Mouse (Mus musculus) ES-Bruce4 (cell line): Measurements from ENCODE around the gene Gm14403. TPM values are rescaled to one million over a fixed set of nuclear protein-coding genes. Genes with fewer than 3 reads are reported as not detected.
"Not testable (repeated sequence)": the region's sequence is repeated elsewhere in the genome, so short reads cannot be mapped to it uniquely, and the experiment has no call there.

Source experiments
- H3K27ac ChIP-seq: 2 replicates; pipeline ENCODE4 v1.5.1; 2012; ENCODE audit warnings: low read length, inconsistent platforms; ENCODE audit not compliant: insufficient read depth
- H3K27me3 ChIP-seq: 2 replicates; pipeline ENCODE4 v1.6.1; 2012; ENCODE audit warnings: mild to moderate bottlenecking, low read length, inconsistent platforms; ENCODE audit not compliant: control insufficient read depth, poor library complexity, insufficient read depth, severe bottlenecking
- H3K36me3 ChIP-seq: 2 replicates; pipeline ENCODE4 v1.6.1; 2012; ENCODE audit warnings: inconsistent platforms, mild to moderate bottlenecking, low read length, moderate library complexity; ENCODE audit not compliant: control insufficient read depth, poor library complexity, insufficient read depth, severe bottlenecking
- H3K4me1 ChIP-seq: one replicate; pipeline ENCODE4 v1.8.1; 2011; ENCODE audit warnings: low read length; ENCODE audit not compliant: control insufficient read depth, insufficient read depth
- H3K4me3 ChIP-seq: 2 replicates; pipeline ENCODE4 v1.5.1; 2011; ENCODE audit warnings: low read depth, mild to moderate bottlenecking, low read length
- H3K9ac ChIP-seq: 2 replicates; pipeline ENCODE4 v1.6.1; 2012; ENCODE audit warnings: low read depth, mild to moderate bottlenecking, inconsistent platforms; ENCODE audit not compliant: poor library complexity, severe bottlenecking
- H3K9me3 ChIP-seq: replicated peaks from 2 replicates; pipeline ENCODE4 v1.6.1; 2012; ENCODE audit warnings: mild to moderate bottlenecking, low read length, inconsistent platforms; ENCODE audit not compliant: control insufficient read depth, poor library complexity, insufficient read depth, severe bottlenecking
- polyA plus RNA-seq: library from polyadenylated mRNA; stranded (reverse); fragments of >200 nt; gene quantifications from 2 replicates; pipeline ENCODE4 v1.2.4, GENCODE M21; 2011; ENCODE audit warnings: low read depth; ENCODE audit not compliant: missing spikeins, insufficient read depth, insufficient read length

Gene Gm14403
- polyA plus RNA-seq, result 9.9 and 11.0 TPM in 2 replicates

DNA sequence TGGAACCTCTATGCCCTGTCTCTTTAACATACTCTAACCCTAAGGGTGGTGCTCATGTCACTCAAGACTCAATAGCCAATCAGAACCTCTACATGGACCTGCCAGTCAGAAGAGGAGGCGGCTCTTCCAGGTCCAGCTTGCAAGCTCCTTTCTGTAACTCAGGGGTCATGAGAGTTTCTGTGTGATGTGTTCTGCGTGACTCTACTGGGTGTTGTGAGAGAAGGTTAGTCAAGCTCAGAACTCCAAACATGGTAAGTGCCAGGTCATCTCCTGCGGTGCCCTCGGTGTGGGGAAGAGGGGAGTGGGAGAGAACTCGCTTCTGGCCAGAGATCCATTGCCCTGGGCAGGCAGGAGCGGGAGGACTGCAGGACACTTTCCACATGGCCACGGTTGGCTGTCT, at the start of gene Gm14403:
Gene Gm14403, plus strand, starts transcription at position 149 of the 400 bp plus-strand sequence.
- peak within 1 kb of the TSS; percentile 18; the same call in 1 of the 2 replicates for H3K9ac ChIP-seq
- not testable (repeated sequence) for H3K9me3 ChIP-seq, H3K27ac ChIP-seq, H3K4me1 ChIP-seq, H3K27me3 ChIP-seq, H3K36me3 ChIP-seq
- peak within 1 kb of the TSS; percentile 69 for H3K4me3 ChIP-seq

DNA sequence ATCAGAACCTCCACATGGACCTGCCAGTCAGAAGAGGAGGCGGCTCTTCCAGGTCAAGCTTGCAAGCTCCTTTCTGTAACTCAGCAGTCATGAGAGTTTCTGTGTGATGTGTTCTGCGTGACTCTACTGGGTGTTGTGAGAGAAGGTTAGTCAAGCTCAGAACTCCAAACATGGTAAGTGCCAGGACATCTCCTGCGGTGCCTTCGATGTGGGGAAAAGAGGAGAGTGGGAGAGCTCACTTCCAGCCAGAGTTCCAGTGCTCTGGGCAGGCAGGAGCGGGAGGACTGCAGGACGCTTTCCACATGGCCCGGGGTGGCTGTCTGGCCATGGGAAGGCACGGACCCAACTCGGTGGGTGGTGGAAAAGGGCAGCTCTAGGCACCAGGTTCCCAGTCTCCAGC, 33.3 kb upstream of the Gm14403 start, which contains the start of gene Zfp970:
Gene Zfp970, plus strand, starts transcription at position 58 of the 400 bp plus-strand sequence.
- H3K36me3 ChIP-seq, H3K4me1 ChIP-seq, H3K9me3 ChIP-seq, H3K27me3 ChIP-seq, H3K27ac ChIP-seq: not testable (repeated sequence)
- H3K9ac ChIP-seq, result peak within 1 kb of the TSS; percentile 68; the same call in 1 of the 2 replicates
- H3K4me3 ChIP-seq, result peak within 1 kb of the TSS; percentile 65

DNA sequence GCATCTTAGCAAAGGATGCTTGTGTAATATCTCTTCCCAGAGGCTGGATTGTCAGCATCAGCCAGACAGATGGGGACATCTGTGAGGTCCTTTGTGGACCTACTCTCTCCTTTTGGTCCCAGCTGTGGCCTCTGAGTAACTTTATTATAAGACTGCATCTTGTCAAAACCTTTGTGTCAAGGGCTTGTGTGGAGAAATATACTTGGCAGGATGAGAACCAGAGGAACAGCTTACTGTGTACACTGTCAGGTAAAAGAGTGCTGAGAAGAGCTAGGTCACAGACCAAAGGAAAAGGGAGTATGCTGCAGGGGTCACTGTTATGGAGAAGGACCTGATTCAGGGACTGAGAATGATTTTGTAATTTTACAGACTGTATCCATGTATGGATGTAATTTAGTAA, 29.8 kb upstream of the Gm14403 start:
- not testable (repeated sequence) for H3K9ac ChIP-seq, H3K4me1 ChIP-seq

DNA sequence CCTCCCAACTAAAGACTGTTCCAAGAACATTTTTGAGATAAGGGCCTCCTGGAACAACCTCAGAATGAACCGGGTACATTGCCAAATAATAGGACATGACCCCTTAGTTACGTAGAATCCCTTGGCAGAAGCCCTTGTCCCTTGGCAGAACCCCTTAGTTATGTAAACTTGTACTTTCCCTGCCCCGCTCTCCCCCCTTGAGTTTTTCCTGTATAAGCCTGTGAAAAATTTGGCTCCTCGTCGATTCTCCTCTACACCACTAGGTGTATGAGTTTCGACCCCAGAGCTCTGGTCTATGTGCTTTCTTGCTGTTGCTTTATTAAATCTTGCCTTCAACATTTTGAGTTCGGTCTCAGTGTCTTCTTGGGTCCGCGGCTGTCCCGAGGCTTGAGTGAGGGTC, 25.8 kb upstream of the Gm14403 start:
- not testable (repeated sequence) for H3K36me3 ChIP-seq, H3K9ac ChIP-seq, H3K4me3 ChIP-seq, H3K9me3 ChIP-seq, H3K27me3 ChIP-seq, H3K4me1 ChIP-seq, H3K27ac ChIP-seq

More for the DNA sequence above, 29.8 kb upstream of the Gm14403 start:
- H3K9me3 ChIP-seq, H3K27ac ChIP-seq, H3K4me3 ChIP-seq, H3K36me3 ChIP-seq, H3K27me3 ChIP-seq: not testable (repeated sequence)

DNA sequence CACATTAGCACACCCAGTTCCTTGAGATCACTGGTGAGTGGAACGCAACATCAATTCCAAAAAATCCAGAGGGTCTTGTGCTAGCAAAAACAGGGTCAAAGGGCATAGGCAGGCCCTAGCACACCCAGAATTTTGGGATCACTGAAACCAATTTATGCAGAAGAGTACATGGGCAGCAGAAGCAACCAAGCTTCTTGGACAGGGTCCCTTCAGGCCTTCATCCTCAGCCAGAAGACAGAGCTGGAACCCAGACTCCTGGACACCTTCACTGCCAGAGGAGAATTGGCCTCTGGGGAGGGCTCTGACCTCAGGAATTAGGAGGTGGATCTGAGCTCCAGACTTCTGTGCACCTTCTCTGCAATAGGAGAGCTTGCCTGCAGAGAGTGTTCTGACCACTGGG, 16.0 kb upstream of the Gm14403 start:
- not testable (repeated sequence) for H3K9ac ChIP-seq, H3K4me1 ChIP-seq, H3K4me3 ChIP-seq, H3K36me3 ChIP-seq, H3K27me3 ChIP-seq, H3K27ac ChIP-seq, H3K9me3 ChIP-seq

DNA sequence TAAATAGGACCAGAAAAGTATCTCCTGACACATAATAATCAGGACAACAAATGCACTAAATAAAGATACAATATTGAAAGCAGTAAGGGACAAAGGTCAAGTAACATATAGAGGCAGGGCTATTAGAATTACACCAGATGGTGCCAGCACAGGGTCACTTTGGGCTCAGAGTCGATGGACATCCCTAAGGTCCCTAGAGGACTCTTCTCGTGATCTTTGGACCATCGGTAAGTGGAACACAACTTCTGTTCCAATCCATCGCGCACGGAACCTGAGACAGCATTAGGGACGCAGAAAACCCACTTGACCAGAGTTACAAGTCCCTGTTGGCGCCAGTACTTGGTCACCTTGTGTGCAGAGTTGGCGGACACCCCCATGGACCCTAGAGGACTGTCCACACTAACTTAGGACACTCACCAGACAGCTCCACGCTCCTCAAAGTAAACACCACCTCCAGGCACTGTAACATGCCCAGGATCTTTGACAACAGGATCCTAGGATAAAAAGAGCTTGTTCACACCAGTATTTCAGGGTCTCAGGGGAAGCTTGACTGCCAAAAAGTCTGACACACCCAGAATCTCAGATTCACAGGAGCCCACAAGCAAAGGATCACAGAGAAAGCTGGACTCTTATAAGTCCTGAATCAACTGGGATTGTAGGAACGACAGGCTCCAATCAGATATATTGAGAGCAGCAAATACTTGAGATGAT, 14.6 kb upstream of the Gm14403 start:
- not testable (repeated sequence) for H3K36me3 ChIP-seq

DNA sequence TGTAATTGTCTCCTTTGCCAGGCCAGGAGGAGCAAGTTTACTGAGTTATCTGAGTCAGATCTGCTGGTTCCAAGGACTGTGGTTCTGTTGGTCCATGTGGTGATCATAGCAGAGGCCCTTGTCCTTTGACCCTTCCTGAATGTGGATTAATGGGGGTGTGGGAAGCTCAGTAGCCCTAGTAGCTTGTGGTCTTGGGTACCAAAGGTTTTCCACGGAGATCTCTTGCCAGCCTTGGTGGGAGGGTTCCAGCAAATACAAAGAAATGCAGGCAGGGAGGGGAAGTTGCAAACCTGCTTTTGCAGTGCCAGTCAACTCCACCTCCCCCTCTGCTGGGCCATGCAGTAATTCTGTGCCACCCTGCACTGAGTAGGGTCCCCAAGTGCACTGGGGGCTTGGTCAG, 1.2 kb downstream of the Gm14403 start:
- not testable (repeated sequence) for H3K27ac ChIP-seq, H3K4me3 ChIP-seq, H3K4me1 ChIP-seq, H3K36me3 ChIP-seq, H3K9me3 ChIP-seq, H3K27me3 ChIP-seq, H3K9ac ChIP-seq

More for the DNA sequence above, 14.6 kb upstream of the Gm14403 start:
- H3K27ac ChIP-seq, H3K4me1 ChIP-seq, H3K9ac ChIP-seq, H3K4me3 ChIP-seq, H3K27me3 ChIP-seq, H3K9me3 ChIP-seq: not testable (repeated sequence)

DNA sequence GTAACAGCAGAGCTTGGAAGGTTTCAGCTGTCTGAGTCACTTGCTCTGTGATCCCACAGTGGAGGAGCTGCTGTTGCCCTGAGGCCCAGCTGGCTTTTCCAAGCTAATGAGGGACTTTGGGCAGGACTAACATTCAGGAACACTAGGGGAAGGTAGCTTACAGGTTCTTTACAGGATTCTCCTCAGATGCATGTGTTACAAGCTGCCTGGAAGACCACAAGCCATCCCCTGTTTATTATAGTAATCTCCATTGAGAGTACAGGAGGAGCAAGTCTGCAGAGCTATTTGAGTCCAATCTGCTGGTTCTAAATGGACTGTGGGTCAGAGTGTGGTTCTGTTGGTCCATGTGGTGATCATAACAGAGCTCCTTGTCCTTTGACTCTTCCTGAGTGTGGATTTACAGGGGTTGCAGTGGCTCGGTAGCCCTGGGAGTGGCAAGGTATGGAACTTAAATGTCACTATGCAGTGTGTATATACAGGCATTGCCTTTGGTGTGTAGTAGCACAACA, 7.2 kb downstream of the Gm14403 start:
- not testable (repeated sequence) for H3K4me1 ChIP-seq, H3K9me3 ChIP-seq, H3K27me3 ChIP-seq, H3K36me3 ChIP-seq, H3K9ac ChIP-seq, H3K4me3 ChIP-seq
- peak overlapping the region; percentile 51; the same call in 1 of the 2 replicates for H3K27ac ChIP-seq

DNA sequence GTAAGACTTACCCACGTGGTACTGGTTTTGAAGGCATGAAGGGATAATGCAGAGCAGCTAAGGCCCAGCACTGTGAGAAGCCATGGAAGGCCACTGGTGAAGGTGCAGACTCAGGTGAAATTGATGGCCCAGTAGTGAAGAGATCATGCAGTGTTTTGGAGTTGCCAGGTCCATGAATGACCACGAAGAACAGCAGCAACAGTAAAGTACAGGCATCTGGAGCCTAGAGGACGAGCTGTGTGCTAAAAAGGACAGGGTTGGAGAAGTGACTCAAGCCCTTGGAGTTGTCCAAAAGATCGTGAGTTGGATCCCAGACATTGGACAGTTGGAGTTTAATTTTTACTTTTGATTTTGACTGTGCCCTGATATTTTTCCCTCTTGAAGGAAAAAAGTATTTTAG, 13.4 kb downstream of the Gm14403 start:
- not testable (repeated sequence) for H3K27me3 ChIP-seq, H3K27ac ChIP-seq, H3K36me3 ChIP-seq, H3K4me3 ChIP-seq, H3K9me3 ChIP-seq, H3K4me1 ChIP-seq, H3K9ac ChIP-seq

DNA sequence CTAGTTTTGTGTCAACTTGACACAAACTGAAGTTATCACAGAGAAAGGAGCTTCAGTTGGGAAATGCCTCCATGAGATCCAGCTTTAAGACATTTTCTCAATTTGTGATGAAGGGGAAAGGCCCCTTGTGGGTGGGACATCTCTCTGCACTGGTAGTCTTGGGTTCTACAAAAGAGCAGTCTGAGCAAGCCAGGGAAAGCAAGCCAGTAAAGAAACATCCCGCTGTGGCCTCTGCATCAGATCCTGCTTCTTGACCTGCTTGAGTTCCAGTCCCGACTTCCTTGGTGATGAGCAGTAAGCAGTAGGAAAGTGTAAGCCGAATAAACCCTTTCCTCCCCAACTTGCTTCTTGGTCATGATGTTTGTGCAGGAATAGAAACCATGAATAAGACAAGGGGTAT, 14.0 kb downstream of the Gm14403 start:
- not testable (repeated sequence) for H3K9me3 ChIP-seq, H3K4me3 ChIP-seq, H3K27me3 ChIP-seq

More for the DNA sequence above, 14.0 kb downstream of the Gm14403 start:
- H3K27ac ChIP-seq, H3K9ac ChIP-seq, H3K36me3 ChIP-seq, H3K4me1 ChIP-seq: not testable (repeated sequence)
